Mouse (Mus musculus) stomach, embryonic 16.5 days (tissue): ENCODE data around the gene Espn. TPM values are rescaled to one million over a fixed set of nuclear protein-coding genes. Genes with fewer than 3 reads are reported as not detected.
A peak's percentile ranks its signal among the peaks of the same experiment; 100 is the strongest.

Experiments
- ATAC-seq: fragments of 200-750 bp; cut with Nextera tagmentation; 2 replicates; pipeline ENCODE4 v1.8.0; 2017; ENCODE audit warnings: moderate number of reproducible peaks, moderate TSS enrichment; ENCODE audit not compliant: insufficient read depth, low FRiP score
- H3K27ac ChIP-seq: fragments of 300-500 bp; sonication (generic); 2 replicates; pipeline ENCODE4 v1.5.1; 2014; ENCODE audit warnings: low read length
- H3K27me3 ChIP-seq: fragments of 300-500 bp; sonication (generic); 2 replicates; pipeline ENCODE4 v1.6.1; 2014; ENCODE audit warnings: low read length, control low read depth, mixed read lengths; ENCODE audit not compliant: control insufficient read depth, insufficient read depth
- H3K36me3 ChIP-seq: fragments of 300-500 bp; sonication (generic); 2 replicates; pipeline ENCODE4 v1.6.1; 2014; ENCODE audit warnings: low read length; ENCODE audit not compliant: control insufficient read depth, insufficient read depth
- H3K4me1 ChIP-seq: fragments of 300-500 bp; sonication (generic); 2 replicates; pipeline ENCODE4 v1.6.1; 2014; ENCODE audit warnings: low read length, control low read depth, mixed read lengths; ENCODE audit not compliant: control insufficient read depth, insufficient read depth
- H3K4me2 ChIP-seq: fragments of 300-500 bp; sonication (generic); 2 replicates; pipeline ENCODE4 v1.6.1; 2014; ENCODE audit warnings: low read depth, low read length, mixed read lengths
- H3K4me3 ChIP-seq: fragments of 300-500 bp; sonication (generic); replicated peaks from 2 replicates; pipeline ENCODE4 v1.5.1; 2014; ENCODE audit warnings: mild to moderate bottlenecking, low read length
- H3K9ac ChIP-seq: fragments of 300-500 bp; sonication (generic); 2 replicates; pipeline ENCODE4 v1.6.1; 2014; ENCODE audit warnings: low read length
- H3K9me3 ChIP-seq: fragments of 300-500 bp; sonication (generic); replicated peaks from 2 replicates; pipeline ENCODE4 v1.6.1; 2016; ENCODE audit warnings: low read length, control low read depth; ENCODE audit not compliant: control insufficient read depth
- WGBS: fragments of 180-500 bp; shearing (Covaris S2); extraction: QIAGEN DNeasy Blood & Tissue Kit; methylation state at CpG from one replicate; pipeline ENCODE4 v1.1.7; 2014; 5-methylcytosine and 5-hydroxymethylcytosine counted together
- polyA plus RNA-seq: library from polyadenylated mRNA; unstranded; fragments of >200 nt; fragmentation: Nextera tagmentation; extraction: Ambion mirVana; gene quantifications from 2 replicates; pipeline ENCODE4 v1.2.1, GENCODE M21; 2015

Espn gene
- polyA plus RNA-seq, 1 experiment from 2014 or later = 9.1 TPM

DNA sequence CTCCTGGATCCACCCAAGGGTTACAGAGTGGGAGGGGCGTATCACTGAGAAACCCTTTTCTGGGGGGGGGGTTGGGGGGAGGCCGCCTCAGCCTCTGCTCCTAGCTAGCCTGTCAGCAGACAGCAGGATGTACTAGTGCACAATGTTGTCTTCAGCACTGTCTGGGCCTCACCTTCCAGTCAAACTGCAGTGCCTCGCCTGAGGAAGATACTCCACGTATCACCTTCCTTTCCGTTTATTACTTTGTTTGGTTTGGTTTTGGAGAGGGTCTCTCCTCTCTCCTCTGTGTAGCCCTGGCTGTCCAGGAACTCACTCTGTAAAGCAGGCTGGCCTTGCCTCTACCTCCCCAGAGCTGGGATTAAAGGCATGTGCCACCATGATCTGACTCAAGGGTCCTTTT, 19.0 kb downstream of the Espn start:
- H3K9ac ChIP-seq = no peak overlapping the region
- H3K27me3 ChIP-seq = peaks cover 59% of the 10 kb centered on the region
- WGBS = 53% methylated on average over 5 of the region's 5 CpGs
- no peak overlapping the region for H3K4me2 ChIP-seq
- no peak for ATAC-seq
- H3K36me3 ChIP-seq = no peaks in the 10 kb centered on the region
- H3K27ac ChIP-seq = no peak overlapping the region
- no peaks in the 10 kb centered on the region for H3K9me3 ChIP-seq
- no peak overlapping the region for H3K4me3 ChIP-seq
- H3K4me1 ChIP-seq = peaks cover 28% of the 10 kb centered on the region

DNA sequence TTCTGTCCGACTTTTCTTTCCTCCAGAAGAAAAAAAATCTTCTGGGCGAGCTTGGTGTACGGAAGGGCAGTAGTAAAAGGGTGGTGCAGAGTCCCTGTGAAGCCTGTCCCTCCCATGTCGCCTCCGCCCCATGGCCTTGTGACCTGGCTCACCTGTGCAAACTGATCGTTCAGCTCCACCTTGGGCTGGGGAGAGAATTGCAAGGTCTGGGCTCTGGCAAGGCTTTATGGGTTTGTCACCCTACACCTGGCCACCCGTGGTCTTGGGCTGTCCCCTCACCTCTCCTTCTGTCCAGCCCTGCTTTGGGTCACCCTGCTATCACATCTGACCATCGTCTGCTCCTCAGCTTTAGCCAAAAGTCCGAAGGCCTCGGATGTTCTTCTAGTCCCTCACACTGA, 19.4 kb downstream of the Espn start:
- 29% methylated on average over 10 of the region's 10 CpGs for WGBS
- H3K4me3 ChIP-seq = no peak overlapping the region
- no peak overlapping the region for H3K27ac ChIP-seq
- no peaks in the 10 kb centered on the region for H3K36me3 ChIP-seq
- no peak overlapping the region for H3K9ac ChIP-seq
- no peak for ATAC-seq
- H3K9me3 ChIP-seq = no peaks in the 10 kb centered on the region
- H3K4me1 ChIP-seq = peaks cover 26% of the 10 kb centered on the region
- H3K27me3 ChIP-seq = peaks cover 63% of the 10 kb centered on the region
- H3K4me2 ChIP-seq = no peak overlapping the region

DNA sequence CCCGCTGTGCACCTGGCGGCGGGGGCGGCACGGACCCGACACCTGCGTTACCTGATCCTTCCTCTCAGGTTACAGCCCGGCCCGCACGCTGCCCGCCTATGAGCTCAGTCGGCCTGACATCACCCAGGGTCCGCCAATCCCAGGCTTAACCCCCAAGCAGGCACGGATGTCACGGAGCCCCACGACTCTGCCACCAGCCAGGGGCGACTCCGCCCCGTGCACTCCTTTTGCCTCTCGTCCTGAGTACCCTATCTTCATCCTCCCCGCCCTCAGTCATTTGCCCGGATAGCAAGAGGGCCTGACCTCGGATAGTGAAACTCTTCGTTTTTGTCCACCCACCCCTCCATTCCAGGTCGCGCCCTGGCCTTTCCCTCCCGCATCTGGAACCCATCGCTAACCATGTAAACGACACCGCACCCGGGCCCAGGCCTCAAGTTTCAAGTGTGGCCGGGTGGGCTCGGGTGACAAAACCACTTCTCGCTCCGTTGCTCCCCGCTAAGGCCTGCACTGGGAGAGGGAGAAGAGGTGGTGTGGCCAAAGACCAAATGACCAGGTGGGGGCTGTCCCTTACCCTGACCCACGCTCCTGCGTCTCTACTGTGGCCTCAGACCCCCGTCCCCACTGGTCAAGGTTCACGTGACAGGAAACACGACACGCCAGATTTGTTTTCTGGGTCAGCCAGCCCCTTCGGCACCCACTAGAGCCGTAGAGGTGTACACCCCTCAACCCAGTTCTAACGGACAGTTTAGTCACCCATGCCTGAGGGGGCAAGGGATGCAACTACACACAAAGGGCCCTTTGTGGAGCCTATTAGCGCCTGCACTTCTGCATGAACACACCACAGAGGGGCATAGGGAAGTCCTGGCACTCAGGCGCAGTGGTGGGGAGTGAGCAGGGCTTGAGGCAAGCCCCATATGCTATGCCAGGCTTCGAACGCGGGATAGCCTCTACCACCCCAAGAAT, 20.1 kb downstream of the Espn start:
- Histone ChIP-seq H3K27me3 (peaks cover 70% of the 10 kb centered on the region), H3K9ac (peak overlapping the region; percentile 70; the same call in 1 of the 2 replicates), H3K36me3 (no peaks in the 10 kb centered on the region), H3K4me2 (peak overlapping the region; percentile 63), H3K4me1 (peaks cover 26% of the 10 kb centered on the region), H3K9me3 (no peaks in the 10 kb centered on the region), H3K27ac (no peak overlapping the region), H3K4me3 (peak overlapping the region; percentile 43)
- ATAC-seq = peak; percentile 30; the same call in 1 of the 2 replicates
- WGBS = 7% methylated on average over 50 of the region's 50 CpGs

DNA sequence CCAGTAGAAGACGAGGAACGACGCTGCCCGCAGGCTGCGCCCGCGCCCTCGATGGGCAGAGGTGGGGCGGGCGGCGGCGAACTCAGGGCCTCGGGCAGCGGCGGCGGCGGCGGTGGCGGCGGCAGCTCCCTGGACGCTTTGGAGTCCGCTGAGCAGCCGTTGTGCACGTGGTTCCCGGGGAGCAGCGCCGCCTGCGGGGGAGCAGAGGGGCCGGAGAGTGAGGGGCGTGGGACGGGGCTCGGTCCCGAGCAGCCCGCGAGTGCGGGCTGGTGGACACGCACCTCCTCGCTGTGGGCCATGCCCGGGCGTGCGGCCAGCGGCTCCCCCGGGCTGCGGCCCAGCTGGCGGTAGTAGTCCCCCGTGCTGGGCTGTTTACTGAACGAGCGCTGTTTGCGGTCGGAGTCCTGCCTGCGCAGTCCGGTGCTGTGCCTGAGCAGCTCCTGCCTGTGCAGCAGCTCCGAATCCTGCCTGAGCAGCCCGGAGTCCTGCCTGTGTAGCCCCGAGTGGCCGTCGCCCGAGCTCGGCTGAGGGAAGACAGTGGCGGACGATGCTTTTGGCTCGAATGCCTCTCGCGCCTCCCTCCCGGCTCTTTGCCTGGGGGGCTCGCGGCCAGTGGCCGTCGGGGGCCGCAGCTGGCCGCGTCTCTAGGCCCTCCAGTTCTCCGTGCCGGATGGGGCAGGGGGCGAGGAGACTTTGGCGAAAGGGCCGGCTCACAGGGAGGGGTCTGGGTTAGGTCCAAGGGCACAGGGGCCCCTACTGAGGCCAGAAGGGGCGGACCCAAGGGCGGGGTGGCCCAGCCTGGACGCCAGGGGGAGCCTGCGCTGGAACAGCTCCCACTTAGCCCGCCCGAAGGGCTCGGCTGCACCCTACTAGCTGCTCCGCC, 21.2 kb downstream of the Espn start:
- peak; percentile 69; the same call in 1 of the 2 replicates for ATAC-seq
- H3K4me3 ChIP-seq = peak overlapping the region; percentile 43
- peak overlapping the region; percentile 70 for H3K9ac ChIP-seq
- no peaks in the 10 kb centered on the region for H3K36me3 ChIP-seq
- H3K27ac ChIP-seq = peak overlapping the region; percentile 41; the same call in 1 of the 2 replicates
- H3K4me1 ChIP-seq = peaks cover 30% of the 10 kb centered on the region
- H3K27me3 ChIP-seq = peaks cover 81% of the 10 kb centered on the region
- WGBS = under 1% methylated on average over 84 of the region's 85 CpGs
- no peaks in the 10 kb centered on the region for H3K9me3 ChIP-seq
- peak overlapping the region; percentile 63 for H3K4me2 ChIP-seq

DNA sequence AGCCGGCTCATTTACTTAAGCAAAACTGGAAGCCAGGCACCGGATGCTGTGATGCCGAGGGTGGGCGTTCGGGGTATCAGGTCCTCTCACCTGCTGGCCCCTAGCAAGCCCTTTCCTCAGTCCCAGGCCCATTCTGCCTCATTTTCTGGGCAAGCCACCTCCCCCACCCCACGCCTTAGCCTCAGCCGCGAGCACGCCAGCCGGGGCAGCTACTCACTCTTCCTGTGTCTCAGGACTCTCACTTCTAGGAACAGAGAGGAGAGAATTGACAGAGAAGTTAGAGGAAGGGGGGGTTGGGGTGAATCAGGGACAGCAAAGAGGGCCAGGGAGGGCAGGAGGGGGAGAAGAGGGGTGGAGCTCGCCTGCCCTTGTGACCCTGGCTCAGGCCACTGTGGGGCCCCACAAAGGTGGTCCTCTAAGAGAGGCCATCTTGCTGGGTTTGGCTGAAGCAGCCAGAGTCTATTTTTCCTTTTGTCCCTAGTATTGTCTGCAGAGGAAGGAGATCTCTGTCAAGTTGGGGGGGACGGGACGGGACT, 22.7 kb downstream of the Espn start:
- H3K9ac ChIP-seq = no peak overlapping the region
- no peak for ATAC-seq
- no peak overlapping the region for H3K4me3 ChIP-seq
- peaks cover 97% of the 10 kb centered on the region for H3K27me3 ChIP-seq
- no peaks in the 10 kb centered on the region for H3K36me3 ChIP-seq
- H3K4me2 ChIP-seq = 0 out of 2 replicates have a peak overlapping the region, but pooled peaks have one; percentile 7
- 46% methylated on average over 13 of the region's 13 CpGs for WGBS
- no peaks in the 10 kb centered on the region for H3K9me3 ChIP-seq
- no peak overlapping the region for H3K27ac ChIP-seq
- peaks cover 37% of the 10 kb centered on the region for H3K4me1 ChIP-seq

DNA sequence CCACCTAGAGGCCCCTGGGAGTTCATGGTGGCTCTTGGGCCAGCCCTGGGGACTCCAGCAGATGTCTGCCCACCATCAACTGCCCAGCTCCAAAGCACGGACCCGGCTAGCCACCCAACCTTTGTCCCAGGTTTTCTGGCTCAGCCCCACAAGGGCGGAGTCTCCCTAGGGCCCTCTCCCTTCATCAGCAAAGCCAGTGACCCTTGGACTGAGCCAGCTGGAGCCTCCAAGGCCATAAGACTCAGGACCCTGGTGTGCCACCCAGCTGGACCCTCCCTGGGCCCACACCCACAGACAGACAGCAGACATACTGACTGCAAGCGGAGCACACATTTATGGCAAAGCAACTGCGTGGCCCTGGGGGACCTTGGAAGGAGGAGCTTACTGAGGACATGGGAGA, 23.4 kb downstream of the Espn start:
- WGBS = 60% methylated on average over 5 of the region's 5 CpGs
- H3K27me3 ChIP-seq = peaks cover 100% of the 10 kb centered on the region
- no peak overlapping the region for H3K4me2 ChIP-seq
- H3K4me3 ChIP-seq = no peak overlapping the region
- H3K27ac ChIP-seq = no peak overlapping the region
- H3K9ac ChIP-seq = no peak overlapping the region
- H3K9me3 ChIP-seq = no peaks in the 10 kb centered on the region
- peaks cover 37% of the 10 kb centered on the region for H3K4me1 ChIP-seq
- no peak for ATAC-seq
- no peaks in the 10 kb centered on the region for H3K36me3 ChIP-seq

DNA sequence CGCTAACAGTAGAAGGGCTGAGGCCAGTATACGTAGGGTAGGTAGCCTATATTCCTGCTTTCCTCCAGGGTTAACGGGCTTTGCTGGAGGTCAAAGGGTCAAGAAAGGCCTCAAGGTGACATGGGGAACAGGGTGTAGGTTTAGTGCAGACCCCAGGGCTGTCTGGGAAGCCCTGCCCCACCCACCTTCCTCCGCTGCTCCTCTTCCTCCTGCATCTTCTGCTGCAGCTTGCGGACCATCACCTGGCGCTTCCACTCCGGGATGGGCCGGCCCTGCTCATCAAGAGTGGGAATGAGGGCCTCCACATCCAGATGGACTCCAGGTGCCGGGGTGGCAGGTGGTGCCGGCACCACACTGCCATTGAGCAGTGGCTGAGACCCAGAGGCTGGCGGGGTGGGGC, 24.3 kb downstream of the Espn start:
- 90% methylated on average over 11 of the region's 11 CpGs for WGBS
- ATAC-seq = no peak
- H3K4me2 ChIP-seq = no peak overlapping the region

DNA sequence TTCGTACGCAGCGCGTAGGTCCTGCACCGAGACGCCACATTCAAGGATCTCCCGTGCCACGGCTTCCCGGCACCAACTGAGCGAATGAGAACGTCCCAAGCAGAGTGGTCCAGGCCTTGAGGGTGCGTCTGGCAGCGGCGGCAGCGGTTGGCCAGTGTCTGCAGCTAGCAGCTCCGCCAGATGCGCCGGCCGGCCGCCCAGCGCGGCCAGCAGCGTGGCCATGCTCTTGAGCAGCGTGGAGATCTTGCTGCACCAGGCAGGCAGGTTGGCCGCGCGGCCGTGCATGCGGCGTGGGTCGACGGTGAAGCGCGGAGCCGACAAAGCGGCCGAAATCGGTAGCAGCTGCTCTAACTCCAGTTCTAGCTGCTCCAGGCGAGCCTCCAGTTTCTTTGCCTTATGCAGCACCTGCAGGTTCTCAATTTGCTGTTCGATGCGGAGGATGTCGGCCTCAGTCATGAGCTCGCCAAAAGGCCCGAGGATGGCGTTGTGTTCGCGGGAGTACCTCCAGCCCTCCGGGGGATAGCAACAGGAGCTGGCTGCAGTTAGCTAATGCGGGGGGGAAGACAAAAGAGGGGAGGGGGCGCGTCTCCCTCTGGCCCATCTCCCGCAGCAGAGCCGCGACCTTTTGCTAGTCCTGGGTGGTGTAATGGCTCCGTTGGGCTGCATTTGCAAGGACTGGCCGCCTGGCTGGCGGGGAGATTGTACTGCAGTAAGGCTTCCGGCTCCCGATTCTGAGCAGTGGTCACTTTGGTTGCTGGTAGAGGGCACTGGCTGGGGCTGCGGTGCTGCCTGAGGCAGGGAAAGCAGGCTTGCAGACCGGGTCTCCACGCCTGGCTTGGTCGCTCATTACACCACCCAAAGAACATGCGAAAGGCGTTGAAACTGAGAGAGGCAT, 25.9 kb downstream of the Espn start:
- H3K4me3 ChIP-seq = peak overlapping the region; percentile 18
- H3K9ac ChIP-seq = no peak overlapping the region
- ATAC-seq = no peak
- no peaks in the 10 kb centered on the region for H3K9me3 ChIP-seq
- peaks cover 23% of the 10 kb centered on the region for H3K4me1 ChIP-seq
- no peaks in the 10 kb centered on the region for H3K36me3 ChIP-seq
- 26% methylated on average over 65 of the region's 65 CpGs for WGBS
- H3K27ac ChIP-seq = no peak overlapping the region
- H3K27me3 ChIP-seq = peaks cover 92% of the 10 kb centered on the region
- H3K4me2 ChIP-seq = peak overlapping the region; percentile 30

More for the DNA sequence above, 24.3 kb downstream of the Espn start:
- Histone ChIP-seq H3K27ac (no peak overlapping the region), H3K36me3 (no peaks in the 10 kb centered on the region), H3K4me3 (no peak overlapping the region), H3K4me1 (peaks cover 36% of the 10 kb centered on the region), H3K9ac (no peak overlapping the region), H3K9me3 (no peaks in the 10 kb centered on the region), H3K27me3 (peaks cover 100% of the 10 kb centered on the region)
